Mouse (Mus musculus) left cerebral cortex, adult 2 months (tissue): ENCODE results near the gene Gstm6. TPM values are rescaled to one million over a fixed set of nuclear protein-coding genes. Genes with fewer than 3 reads are reported as not detected.
"Not testable (repeated sequence)": the region's sequence is repeated elsewhere in the genome, so short reads cannot be mapped to it uniquely, and the experiment has no call there.

Experiments
- DNase-seq, 2 experiments: peaks; one replicate each; pipeline ENCODE4 v3.0.0; 2021 to 2022; ENCODE audit warnings: low spot score in 2 of 2, mixed read lengths in 1 of 2; ENCODE audit errors: extremely low spot score in 1 of 2
- H3K27ac ChIP-seq: fragments of 200-600 bp; 2 replicates; pipeline ENCODE4 v1.8.1; 2022
- H3K4me3 ChIP-seq: fragments of 200-600 bp; 2 replicates; pipeline ENCODE4 v1.8.1; 2022
- CTCF ChIP-seq: fragments of 200-600 bp; IDR thresholded peaks from 2 replicates; pipeline ENCODE4 v1.8.1; 2022; ENCODE audit warnings: antibody characterized with exemption, mild to moderate bottlenecking, moderate library complexity
- intact Hi-C: fragments of 180-260 bp; cut with DNase I; formaldehyde crosslinking; loops from one replicate; pipeline ENCODE4 v1.15.1; 2025
- long read RNA-seq, 2 experiments: library from polyadenylated mRNA; stranded (forward); transcript quantifications; one replicate each; pipeline ENCODE4 v2.0.0; 2021; ENCODE audit warnings: borderline mapping rate in 2 of 2
- total RNA-seq, 2 experiments: library from RNA; stranded (reverse); gene quantifications; 2 replicates each; pipeline ENCODE4 v1.2.3; 2021

Gstm6 gene
- 1 to 10 TPM; 4.7 to 6.7 TPM for total RNA-seq
- long read RNA-seq, experiment 1, partial matches to known transcripts = 1 of 2 reads
- long read RNA-seq, experiment 1, other reads (novel, unspliced or antisense) = 1 of 2 reads
- long read RNA-seq, experiment 2, partial matches to known transcripts = 0 of 4 reads
- long read RNA-seq, experiment 2, other reads (novel, unspliced or antisense) = 4 of 4 reads

- peak; percentile 46 for TF ChIP-seq CTCF
- intact Hi-C loops = no loop called here
- H3K27ac ChIP-seq = no peak within 1 kb of the TSS
- no peak for DNase-seq
- H3K4me3 ChIP-seq = no peak within 1 kb of the TSS
Measured at GRCm38 (mm10) chr3:107943239-107943990, at the start of gene Gstm6. Gene Gstm6, minus strand, starts transcription at chr3:107943749.

- no peak within 1 kb of the TSS for H3K4me3 ChIP-seq
- no peak for TF ChIP-seq CTCF
- no peak within 1 kb of the TSS for H3K27ac ChIP-seq
- intact Hi-C loops = no loop called here
- no peak for DNase-seq
Measured at GRCm38 (mm10) chr3:107986041-107986562, 42.6 kb upstream of the Gstm6 start, which contains the start of gene Gstm2. Gene Gstm2, minus strand, starts transcription at chr3:107986453.

GRCm38 (mm10) chr3:107985141-107985540 lies 41.6 kb upstream of the Gstm6 start:
- intact Hi-C loops = not testable (repeated sequence)

GRCm38 (mm10) chr3:107984471-107984870 lies 40.9 kb upstream of the Gstm6 start:
- Histone ChIP-seq H3K27ac (no peak overlapping the region), H3K4me3 (no peak overlapping the region)
- no peak for TF ChIP-seq CTCF
- no peak for DNase-seq
- intact Hi-C loops = no loop called here

More at GRCm38 (mm10) chr3:107985141-107985540, 41.6 kb upstream of the Gstm6 start:
- not testable (repeated sequence) for H3K4me3 ChIP-seq, DNase-seq, H3K27ac ChIP-seq

GRCm38 (mm10) chr3:107983771-107984170 lies 40.2 kb upstream of the Gstm6 start:
- Histone ChIP-seq H3K4me3 (no peak overlapping the region), H3K27ac (no peak overlapping the region)
- intact Hi-C loops = no loop called here
- DNase-seq = no peak
- TF ChIP-seq CTCF = no peak

- intact Hi-C loops = no loop called here
- no peak overlapping the region for H3K4me3 ChIP-seq
- no peak overlapping the region for H3K27ac ChIP-seq
- no peak for DNase-seq
- TF ChIP-seq CTCF = no peak
Measured at GRCm38 (mm10) chr3:107982726-107983125, 39.2 kb upstream of the Gstm6 start.

GRCm38 (mm10) chr3:107981261-107981660 lies 37.7 kb upstream of the Gstm6 start:
- no peak for DNase-seq
- peak; percentile 11 for TF ChIP-seq CTCF
- intact Hi-C loops = no loop called here
- H3K27ac ChIP-seq = no peak overlapping the region
- no peak overlapping the region for H3K4me3 ChIP-seq

- TF ChIP-seq CTCF = no peak
- no peak for DNase-seq
- H3K4me3 ChIP-seq = no peak overlapping the region
- H3K27ac ChIP-seq = no peak overlapping the region
- intact Hi-C loops = no loop called here
Measured at GRCm38 (mm10) chr3:107977691-107978090, 34.1 kb upstream of the Gstm6 start.

GRCm38 (mm10) chr3:107974237-107974636 lies 30.7 kb upstream of the Gstm6 start:
- intact Hi-C loops = no loop called here
- Histone ChIP-seq H3K27ac (no peak overlapping the region), H3K4me3 (no peak overlapping the region)
- DNase-seq = no peak
- no peak for TF ChIP-seq CTCF

GRCm38 (mm10) chr3:107972070-107972469 lies 28.5 kb upstream of the Gstm6 start:
- H3K27ac ChIP-seq = no peak overlapping the region
- DNase-seq = no peak
- no peak overlapping the region for H3K4me3 ChIP-seq
- no peak for TF ChIP-seq CTCF
- intact Hi-C loops = no loop called here

GRCm38 (mm10) chr3:107971101-107971500 lies 27.6 kb upstream of the Gstm6 start:
- intact Hi-C loops, H3K27ac ChIP-seq, H3K4me3 ChIP-seq, DNase-seq: not testable (repeated sequence)

- H3K27ac ChIP-seq = no peak within 1 kb of the TSS
- no peak for TF ChIP-seq CTCF
- DNase-seq = no peak
- intact Hi-C loops = no loop called here
- H3K4me3 ChIP-seq = no peak within 1 kb of the TSS
Measured at GRCm38 (mm10) chr3:107968724-107969395, 25.3 kb upstream of the Gstm6 start, which contains the start of gene Gstm3. Gene Gstm3, minus strand, starts transcription at chr3:107969283.
